Mouse (Mus musculus) ES-E14 (cell line): ENCODE measurements around the gene Hmga1b.
"Not testable (repeated sequence)": the region's sequence is repeated elsewhere in the genome, so short reads cannot be mapped to it uniquely, and the experiment has no call there.

Experiments
- CHD2 ChIP-seq: IDR thresholded peaks from 2 replicates; pipeline ENCODE4 v1.6.1; 2014; ENCODE audit warnings: mild to moderate bottlenecking, low read depth, low read length, inconsistent platforms
- HCFC1 ChIP-seq: IDR thresholded peaks from 2 replicates; pipeline ENCODE4 v1.6.1; 2012; ENCODE audit warnings: low read length, inconsistent platforms, borderline replicate concordance; ENCODE audit not compliant: insufficient read depth

GRCm38 (mm10) chr11:120767023-120767422 lies 4.4 kb downstream of the Hmga1b start:
- TF ChIP-seq CHD2, HCFC1: not testable (repeated sequence)
